Mouse (Mus musculus): Measurements from ENCODE around the gene Mocs3.

Mocs3 gene

DNA sequence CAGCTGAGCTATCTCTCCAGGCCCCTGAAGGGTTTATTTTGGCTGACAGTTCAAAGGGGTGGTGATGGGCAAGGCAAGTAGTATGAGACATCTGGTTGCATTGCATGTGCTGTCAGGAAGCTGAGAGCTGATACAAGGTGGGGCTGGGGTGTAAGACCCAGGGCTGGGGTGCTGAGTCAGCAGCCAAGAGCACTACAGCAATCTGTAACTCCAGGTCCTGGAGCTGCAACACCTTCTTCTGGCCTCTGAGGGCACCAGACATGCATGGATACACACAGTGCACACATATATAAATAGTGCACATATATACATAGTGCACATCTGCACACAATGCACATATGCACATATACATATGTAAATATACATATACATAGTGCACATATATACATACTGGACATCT is 12.4 kb downstream of the Mocs3 start:
- DNase-seq (ENCODE audit: low read depth): no peak

DNA sequence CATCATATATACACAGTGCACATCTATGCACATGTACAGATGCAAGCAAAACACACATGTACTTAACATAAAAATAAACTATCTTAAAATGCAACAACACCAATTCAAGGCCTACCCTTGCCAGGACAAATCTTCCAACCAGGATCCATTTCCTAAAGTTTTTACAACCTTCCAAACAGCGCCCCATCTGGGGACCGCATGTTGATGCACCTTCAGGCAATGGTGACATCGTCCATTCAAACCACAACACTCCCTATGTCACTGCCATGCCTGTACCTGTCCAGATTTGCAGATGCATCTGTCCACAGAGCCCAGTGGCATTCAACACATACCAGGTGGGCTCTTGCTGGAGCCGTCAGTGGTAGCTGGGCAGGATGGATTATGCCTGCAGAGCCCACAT is 12.9 kb downstream of the Mocs3 start:
- no peak for DNase-seq (ENCODE audit: low read depth)

DNA sequence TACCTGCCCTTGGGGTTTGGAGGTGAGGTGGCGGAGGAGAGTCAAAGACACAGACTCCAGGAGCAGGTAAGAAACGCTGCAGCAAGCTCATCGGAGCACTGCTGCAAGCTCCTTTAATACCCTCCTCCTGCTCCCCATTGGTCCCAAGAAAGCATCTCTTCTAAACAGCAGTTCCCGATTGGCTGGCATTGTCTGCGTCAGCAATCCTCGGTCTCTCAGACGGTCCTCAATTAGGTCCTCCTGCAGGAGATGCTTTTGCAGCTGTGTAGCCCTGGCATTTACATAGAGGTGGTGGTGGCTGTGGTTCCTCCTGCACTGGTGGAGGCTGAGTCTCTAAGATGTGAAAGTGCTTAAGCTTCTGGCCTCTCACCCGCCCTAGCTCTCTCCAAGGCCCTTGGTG is 15.1 kb downstream of the Mocs3 start:
- no peak for DNase-seq (ENCODE audit: low read depth)

DNA sequence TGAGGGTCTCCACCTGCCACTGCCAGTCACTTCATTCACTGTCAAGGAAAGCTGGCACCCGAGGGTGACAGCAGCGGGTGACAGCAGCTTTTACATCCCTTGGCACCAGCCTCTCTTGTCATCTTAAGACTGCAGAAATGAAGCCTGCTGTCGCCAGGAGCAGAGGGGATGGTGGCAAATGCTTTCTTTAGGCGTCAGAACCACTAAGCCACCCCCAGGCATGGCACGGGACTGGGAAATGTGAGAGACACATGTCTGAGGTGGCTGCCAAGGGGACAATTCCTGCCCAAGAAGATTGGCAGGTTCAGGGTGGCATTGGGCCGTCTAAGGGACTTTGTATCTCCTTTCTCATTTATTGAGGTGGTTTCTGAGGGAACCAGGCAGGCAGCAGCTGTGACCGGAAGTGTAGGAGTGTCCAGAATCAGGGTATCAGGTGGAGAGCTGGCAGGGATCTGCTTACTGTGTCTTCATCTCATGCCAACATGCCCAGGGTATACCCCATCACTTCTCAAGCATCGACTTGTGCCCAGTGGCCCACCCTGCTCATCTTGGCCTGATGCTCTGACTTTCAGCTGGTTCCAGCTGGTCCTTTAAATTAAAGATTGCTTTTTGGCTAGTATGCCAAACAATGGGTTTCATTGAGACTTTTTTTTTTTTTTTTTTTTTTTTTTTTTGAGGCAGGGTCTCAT is 17.9 kb downstream of the Mocs3 start:
- no peak for DNase-seq (ENCODE audit: low read depth)

DNA sequence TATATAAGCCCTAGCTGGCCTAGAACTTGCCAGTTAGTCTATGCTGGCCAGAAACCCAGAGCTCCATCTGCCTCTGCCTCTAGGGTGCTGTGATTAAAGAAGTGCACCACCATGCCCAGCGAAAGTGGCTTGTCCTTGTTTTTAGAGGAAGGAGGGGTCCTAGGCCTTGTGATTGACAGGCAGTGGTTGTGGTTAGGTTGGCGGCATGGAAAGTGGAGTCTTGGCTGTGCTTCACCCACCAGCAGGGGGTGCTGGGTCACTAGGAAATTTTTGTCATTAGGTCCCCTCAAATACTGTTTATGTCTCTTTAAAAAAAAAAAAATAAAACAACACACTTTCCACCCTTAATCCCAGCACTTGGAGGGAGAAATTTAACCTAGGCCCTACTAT is 18.4 kb downstream of the Mocs3 start:
- no peak for DNase-seq (ENCODE audit: low read depth)

DNA sequence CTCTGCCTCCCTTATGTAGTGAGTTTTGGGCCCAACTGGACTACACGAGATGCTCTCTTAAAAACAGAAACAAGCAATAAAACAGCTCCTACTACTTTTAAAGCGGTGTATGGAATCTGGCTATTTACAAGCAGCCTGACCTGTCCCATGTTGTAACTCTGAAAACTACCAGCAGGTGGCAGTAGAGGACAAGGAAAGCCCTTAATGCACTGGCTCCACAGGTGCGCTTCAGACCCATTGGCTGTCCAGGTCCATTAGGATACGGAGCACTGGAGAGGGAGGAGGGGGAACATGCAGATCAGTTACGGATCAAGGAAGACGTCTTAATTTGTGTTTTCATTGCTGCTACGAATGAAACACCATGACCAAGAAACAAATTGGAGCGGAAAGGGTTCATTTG is 19.8 kb downstream of the Mocs3 start:
- DNase-seq (ENCODE audit: low read depth): peak; percentile 61

DNA sequence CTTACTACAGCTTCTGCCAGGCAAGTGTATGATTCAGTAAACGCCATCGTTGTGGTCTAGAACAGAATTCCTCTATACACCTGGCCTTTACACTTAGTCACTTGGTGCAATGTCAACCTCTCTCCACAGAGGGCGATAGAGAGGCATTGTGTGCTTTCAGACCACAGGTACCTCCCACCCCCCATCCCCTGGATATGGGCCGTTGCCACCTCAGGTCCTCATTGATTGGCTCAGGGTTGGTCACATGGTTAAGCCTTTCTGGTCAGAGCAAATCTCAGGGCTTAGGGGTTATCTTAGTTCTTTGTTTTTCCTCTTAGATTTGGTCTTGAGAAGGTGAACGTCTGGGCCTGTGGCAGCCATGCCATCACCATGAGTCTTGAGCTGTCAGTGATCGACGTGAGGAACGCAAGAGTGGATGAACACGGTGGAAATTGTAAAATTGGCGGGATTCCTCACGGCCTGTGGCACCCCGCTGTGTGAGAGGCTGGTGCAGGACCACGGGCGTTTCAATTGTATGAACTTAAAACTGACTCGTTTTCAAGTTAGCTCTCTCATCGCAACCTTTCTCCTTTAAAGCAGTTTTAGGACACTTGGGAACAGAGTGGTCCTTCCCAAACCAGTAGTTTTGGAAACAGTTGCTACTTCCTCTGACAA is 22.3 kb downstream of the Mocs3 start:
- no peak for DNase-seq (ENCODE audit: low read depth)

DNA sequence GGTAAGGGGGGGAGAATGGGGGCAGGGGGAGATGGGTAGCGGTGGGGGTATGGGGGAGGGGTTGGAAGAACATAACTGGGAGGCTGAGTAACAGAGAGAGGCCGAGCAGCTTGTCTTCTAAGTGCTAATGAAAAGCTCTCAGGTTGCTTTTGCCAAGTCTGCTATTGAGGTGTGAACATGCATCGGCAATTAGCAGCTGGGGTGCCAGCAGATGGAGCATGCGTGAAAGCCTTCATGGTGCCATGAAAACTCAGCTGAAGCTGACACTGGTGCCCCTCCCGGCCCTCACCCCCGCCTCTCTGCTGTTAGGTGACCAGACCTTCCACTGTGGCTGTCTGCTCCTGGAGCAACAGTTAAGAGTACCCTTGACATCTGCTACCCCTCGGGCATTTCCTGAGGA is 23.4 kb downstream of the Mocs3 start:
- DNase-seq (ENCODE audit: low read depth): no peak

DNA sequence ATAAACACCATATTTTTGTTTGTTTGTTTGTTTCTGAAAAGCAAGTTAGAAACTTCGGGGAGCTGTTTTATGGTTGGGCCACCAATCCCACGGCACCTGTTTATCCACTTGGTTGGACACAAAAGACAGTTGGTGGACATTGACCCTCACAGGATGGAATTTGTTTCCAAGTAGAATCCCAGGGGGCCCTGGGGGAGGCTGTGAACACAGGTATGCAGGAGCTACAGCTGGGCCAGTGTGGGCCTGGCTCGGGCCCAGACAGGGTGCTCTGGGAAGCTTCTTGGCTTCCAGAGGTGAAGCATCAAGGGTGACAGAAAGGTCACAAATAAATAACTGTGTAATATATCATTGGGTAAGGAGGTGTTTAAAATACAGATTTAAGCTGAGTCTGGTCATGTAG is 26.1 kb downstream of the Mocs3 start:
- DNase-seq (ENCODE audit: low read depth): no peak

DNA sequence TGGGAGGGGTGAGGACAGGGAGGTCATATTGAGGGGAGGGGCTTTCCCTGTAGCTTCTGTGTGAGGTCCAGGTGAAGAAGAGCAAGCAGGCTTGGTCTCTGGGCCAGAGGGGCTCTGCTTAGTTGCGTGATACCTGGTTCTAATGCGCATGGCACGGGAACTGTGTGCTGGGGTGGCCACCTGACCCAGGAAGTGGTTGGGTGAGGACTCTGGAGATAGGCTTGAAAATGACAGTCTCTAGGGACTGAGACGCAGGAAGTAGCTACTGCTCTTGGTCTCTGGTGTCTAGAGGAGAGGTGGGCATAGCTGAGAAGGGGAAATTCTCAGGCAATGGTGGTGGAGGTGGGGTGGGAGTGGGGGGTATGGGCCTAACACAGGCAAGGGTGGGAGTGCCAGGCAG is 26.8 kb downstream of the Mocs3 start:
- DNase-seq (ENCODE audit: low read depth): no peak

DNA sequence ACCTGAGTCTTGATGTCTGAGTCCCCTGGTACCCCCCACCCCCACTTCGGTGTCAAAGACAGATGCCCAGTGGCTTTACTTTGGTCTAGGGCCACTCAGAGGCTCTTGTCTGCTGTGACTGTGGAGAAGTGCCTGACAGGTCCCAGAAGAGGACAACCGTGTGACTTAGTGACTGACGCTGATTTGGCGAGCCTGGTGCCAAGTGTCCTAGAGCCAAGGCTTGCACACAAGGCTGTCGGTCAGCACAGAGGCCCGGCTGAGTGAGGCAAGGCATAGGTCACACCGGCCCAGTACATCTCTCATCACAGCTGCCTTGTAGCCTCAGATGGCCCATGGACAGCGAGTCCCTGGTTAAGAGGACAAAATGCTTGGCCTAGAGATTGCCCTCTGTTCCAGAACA is 28.6 kb downstream of the Mocs3 start:
- DNase-seq (ENCODE audit: low read depth): no peak

DNA sequence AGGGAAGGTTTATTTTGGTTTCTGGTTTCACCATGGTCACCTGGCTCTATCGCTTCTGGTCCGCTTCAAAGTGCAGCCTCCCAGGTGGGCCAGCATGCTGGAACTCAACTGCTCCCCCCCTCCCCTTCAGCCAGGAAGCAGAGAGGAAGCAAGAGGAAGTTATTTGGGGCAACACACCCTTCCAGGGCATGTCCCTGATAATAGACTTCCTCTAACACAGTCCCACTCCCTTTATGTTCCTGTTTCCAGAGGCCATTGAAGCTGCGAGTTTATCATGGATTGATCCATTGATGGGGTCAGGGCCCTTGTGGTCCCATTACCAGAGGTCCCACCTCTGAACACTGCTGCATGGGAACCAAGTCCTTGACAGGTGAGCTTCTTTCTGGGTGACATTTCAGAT is 29.7 kb downstream of the Mocs3 start:
- DNase-seq (ENCODE audit: low read depth): no peak

DNA sequence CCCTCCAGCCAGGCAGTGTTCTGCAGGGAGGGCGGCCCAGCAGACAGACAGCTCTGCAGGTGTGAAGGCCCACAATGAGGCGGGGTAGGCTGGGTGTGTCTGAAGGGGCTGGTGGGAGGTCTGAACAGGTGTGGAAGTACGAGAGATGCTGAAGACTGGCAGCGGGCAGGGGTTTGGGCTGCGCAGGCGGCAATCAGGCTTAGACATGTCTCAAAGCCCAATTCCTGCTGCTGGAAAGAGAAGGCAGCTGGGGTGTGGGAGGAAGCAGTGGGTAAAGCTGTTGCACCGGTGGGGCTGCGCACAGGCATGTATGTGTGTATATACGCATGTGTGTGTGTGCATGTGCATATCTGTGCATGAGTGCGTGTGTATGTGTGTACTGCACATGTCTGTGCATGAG is 30.5 kb downstream of the Mocs3 start:
- no peak for DNase-seq (ENCODE audit: low read depth)

DNA sequence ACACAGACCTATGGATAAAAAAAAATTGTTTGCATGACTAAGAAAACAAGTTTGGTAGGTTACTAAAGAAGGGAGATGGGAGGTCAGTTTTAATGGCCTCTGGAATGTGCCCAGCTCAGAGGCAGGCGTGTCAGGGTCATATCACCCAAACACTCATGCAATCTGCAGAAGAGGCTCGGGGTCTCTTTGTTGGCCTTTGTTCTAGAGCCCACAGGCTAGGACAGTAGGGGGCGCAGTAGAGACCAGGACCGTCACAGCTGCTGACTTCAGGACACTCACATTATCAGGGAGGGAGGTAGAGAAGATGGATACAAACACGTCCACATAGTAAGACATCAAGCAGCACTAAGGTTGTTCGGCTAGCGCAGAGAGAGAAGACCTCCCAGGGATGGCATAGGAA is 37.6 kb downstream of the Mocs3 start:
- DNase-seq (ENCODE audit: low read depth): no peak

DNA sequence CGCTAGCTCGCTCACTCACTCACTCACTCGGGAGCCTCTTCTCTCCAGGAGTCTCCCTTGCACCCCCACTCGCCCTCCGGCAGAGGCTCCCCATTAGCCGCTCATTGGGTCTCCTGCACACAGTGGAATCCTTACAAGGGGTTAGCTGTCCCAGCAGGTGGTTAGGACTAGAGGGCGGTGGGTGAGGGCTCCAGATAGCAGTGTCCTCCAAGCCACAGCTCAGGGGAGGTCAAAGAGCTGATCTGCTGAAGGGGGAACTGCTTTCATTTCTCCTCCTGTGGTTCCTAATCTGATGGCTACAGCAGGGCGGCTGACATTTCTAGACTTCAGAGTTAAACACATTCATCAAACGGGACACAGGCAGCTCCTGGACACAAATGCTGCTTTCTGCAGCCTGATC is 43.0 kb downstream of the Mocs3 start:
- DNase-seq (ENCODE audit: low read depth): no peak

DNA sequence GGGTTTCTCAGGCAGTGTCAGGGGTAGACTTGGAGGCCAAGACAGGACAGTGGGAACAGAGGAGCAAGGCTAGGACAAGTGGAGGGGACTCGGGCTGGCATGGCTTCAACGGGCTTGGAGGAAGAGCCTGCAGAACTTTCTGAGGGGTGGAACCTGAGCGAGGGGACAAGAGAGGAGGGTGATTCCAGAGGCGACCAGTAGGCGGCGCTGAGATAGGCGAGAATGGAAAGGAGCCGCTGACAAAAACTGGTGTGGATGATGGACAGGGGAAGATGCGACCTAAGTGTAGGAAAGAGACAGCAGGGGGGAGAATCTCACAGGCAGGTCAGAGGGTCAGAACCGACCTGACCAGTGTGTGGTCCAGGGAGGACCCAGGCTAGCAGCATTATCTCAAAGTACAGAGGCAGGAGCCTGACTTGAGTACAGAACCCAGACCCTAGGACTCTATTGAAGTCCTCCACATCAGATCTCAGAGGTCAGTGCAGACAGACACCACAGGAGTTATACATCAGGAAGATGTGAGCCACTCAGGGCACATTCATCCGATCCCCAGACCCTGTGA is 44.0 kb downstream of the Mocs3 start:
- no peak for DNase-seq (ENCODE audit: low read depth)

DNA sequence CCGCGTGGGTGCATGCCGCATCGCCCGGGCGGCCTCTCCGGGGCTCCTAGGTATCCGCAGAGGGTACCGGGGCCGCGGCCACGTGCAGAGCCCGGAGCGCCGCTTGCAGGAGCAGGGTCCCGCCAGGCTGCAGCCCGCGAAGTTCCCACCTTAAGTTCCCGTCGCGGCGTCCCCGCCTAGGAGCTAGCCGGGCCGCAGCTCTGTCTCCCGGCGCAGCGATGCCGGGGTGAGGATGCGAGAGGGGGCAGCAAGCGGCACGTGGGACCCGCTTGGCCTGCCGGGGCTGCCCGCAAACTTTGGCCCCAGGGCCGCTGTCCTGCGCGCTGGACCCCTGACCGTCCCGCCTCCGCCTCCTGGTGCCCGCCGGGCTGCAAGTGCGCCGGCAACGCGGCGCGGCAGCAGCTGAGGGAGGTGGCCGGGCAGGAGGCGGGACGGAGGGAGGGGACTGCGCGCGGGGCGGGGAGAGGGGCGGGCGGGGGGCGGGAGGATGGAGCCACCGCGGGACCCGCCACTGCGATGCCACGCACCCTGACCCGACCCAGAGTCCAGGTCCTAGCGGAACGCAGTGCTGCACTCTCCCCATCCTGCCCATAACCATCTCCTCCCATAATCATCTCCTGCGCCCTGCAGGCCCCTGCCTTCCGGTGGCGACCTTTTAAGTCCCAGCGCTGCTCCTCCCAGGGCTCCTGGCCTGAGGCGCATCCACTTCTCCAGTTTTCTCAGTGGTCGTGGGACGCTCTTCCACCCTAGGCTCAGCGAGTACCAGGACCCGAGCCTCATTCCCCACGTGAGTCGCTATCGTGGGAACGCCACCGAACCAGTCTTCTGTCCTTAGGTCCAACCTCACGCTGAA is 50.5 kb downstream of the Mocs3 start:
- DNase-seq (ENCODE audit: low read depth): no peak

DNA sequence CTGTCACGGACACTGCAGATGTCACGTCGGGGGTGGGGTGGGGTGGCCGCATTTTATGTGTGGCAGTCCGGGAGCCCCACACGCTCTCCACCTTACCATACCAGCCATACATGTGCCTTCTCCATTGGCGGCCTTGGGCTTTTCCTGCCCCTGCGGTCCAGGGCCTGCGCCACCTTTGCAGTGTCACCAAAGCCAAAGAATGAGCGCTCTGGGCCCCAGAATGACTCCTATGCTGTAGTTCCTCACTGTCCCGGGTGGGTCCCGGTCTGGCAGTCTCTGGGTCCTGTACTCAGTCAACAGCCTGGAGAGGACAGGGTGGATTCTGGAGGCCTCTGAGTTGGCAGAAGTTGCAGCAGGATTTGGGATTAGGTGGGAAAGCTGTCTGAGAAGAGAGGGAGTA is 51.2 kb downstream of the Mocs3 start, which contains the start of gene Kcng1:
TSS of gene Kcng1 (minus strand) at position 155 of the 400 bp plus-strand sequence.
- no peak for DNase-seq (ENCODE audit: low read depth)

Data from fibroblast of lung, adult 2 months (primary cell).